Mouse (Mus musculus) gastrocnemius, postnatal 36 days (tissue): ENCODE results near the gene Tenm2. TPM values are rescaled to one million over a fixed set of nuclear protein-coding genes. Genes with fewer than 3 reads are reported as not detected.

ENCODE experiments used
- DNase-seq, 2 experiments: peaks; one replicate each; pipeline ENCODE4 v3.0.0; 2022
- intact Hi-C: fragments of 180-260 bp; cut with DNase I; formaldehyde crosslinking; loops from one replicate; pipeline ENCODE4 v1.15.1; 2025
- total RNA-seq, 2 experiments: library from RNA; stranded (reverse); gene quantifications; 2 replicates each; pipeline ENCODE4 v1.2.3; 2021

The Tenm2 gene
- total RNA-seq, 2 experiments from 2014 or later = 0.26 to 0.57 TPM

- intact Hi-C loops = no loop called here
- no peak for DNase-seq
These were observed 824.9 kb downstream of the Tenm2 start for GRCm38 (mm10) chr11:36410881-36411280.

GRCm38 (mm10) chr11:36395803-36396710, 839.7 kb downstream of the Tenm2 start:
- intact Hi-C loops = no loop called here
- no peak for DNase-seq

GRCm38 (mm10) chr11:36384696-36385095, 851.1 kb downstream of the Tenm2 start:
- DNase-seq = no peak
- intact Hi-C loops = no loop called here

DNA sequence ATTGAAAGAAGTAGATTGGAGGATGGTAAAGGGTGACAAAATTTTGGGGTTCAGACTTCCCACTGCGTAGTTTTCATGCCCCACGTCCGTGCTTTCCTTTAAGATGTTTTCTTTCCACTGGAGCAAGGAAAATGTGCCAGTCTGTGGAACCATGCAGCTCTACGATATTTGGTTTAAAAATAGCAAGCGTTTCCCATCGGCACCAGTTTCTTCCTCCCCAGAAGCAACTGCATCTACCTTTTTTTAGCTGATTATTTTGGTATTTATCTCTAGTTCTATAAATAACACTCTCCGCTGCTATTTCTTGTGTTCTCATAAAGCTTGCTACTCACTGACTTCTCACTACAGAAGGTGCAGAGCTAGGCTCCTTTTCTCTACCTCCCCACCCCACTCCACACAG, 864.0 kb downstream of the Tenm2 start:
- no peak for DNase-seq
- intact Hi-C loops = no loop called here

DNA sequence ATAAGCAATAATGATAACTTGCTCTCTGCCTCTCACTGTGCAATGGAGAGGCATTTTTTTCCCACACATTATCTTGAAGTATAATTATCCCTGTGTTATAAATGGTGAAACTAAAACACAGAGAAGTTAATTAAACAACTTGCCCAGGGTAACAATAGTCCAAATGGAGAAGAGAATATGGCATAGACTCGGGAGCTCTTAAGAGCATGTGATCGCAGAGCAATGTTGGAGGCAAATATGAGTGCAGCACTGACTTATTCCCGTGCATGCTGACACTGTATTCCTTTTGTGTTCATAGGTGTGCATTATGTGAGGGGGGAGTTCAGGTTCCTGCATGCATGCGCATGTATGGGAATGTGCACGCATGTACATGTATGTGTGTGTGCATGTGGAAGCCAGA, 870.7 kb downstream of the Tenm2 start:
- intact Hi-C loops = no loop called here
- no peak for DNase-seq

DNA sequence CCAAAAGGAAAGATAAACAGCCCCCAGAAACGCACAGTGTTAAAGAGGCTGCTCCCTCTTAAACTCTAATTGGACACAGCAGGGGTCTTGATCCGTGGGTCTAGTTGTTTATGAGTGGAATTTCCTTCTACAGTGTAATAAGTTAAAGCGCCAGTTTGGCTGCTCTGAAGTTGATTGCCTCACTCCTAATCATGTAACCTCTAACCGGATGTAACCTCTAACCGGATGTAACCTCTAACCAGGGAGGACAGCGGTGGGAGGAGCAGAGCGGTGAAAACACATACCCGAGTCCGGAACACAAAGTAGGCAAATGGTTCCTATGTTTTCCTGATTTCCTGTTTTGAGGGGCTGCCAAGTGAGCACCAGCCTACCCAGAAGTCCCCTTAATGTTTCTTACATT, 871.3 kb downstream of the Tenm2 start:
- intact Hi-C loops = no loop called here
- no peak for DNase-seq

DNA sequence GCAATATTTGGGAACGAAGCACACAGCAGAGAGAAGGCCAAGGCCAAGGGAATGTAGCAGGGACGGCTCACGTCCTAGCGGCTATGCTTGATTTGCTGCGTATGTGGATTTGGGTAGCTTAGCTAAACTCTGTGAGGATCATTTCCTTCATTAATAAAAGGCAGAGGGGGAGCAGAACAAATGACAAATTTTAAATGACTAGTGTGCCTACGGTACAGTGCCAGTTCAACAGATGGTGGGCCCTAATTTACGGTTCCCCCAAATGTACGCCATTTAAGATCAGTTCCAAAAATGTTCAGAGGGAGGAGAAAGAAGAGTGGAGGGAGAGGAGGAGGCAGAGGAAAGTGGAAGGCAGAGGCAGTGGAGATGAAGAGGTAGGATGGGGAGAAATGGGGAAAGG, 873.2 kb downstream of the Tenm2 start:
- intact Hi-C loops = no loop called here
- DNase-seq = no peak

DNA sequence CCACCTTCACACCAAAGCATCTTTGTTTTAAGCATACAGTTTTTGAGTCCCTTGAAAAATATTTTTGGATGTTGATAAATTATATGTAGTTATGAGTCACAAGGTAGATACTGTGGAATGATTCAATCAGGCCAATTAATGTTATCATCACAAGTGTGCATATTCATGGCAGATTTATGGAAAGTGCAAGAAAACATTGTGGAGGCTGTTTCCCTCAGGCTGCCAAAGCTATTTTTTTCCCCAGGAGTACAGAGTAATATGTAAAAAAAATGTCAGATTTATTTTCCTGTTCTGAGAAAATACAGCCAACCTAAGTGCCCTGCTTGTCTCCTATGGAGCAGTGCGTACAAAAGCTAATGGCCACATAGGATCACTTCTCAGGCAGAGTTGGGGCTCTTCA, 882.5 kb downstream of the Tenm2 start:
- intact Hi-C loops = no loop called here
- no peak for DNase-seq

GRCm38 (mm10) chr11:36351752-36352151, 884.0 kb downstream of the Tenm2 start:
- intact Hi-C loops = no loop called here
- DNase-seq = no peak

DNA sequence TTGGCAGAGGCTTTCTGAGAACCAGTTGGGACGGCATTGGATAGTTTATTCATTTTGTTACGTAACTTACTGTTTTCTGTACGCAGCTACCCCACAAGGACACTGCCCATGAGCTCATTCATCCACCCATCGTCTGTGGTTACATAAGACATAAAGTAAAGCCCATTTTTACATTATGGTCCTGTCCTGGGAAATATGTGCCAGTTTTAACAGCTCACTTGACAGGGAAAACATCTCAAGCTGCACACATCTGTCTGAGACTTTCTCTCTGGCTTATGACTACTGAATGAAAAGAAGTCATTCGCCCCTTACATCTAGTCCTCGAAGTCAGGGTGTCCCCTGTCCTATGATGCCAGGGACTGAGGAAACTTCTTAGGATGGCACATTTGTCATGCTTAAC, 884.4 kb downstream of the Tenm2 start:
- intact Hi-C loops = no loop called here
- DNase-seq = no peak

DNA sequence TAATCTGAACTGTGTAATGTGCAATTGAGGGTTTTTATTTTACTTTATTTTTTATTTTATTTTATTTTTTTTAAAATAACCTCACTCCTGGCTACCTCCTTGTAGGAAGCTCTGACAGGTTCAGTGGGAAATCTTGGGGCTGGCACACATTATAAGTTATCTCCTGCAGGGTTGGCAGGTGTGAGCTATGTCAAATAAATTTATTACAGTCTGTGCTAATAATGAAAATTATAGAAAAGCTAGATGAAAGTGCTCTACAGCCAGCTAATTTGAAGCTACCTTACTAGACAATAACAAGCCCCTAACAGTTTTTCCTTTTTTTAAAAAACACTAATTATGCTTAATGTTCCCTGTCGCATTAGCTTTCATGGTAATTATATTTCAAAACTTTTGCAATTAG, 885.5 kb downstream of the Tenm2 start:
- no peak for DNase-seq
- intact Hi-C loops = no loop called here

DNA sequence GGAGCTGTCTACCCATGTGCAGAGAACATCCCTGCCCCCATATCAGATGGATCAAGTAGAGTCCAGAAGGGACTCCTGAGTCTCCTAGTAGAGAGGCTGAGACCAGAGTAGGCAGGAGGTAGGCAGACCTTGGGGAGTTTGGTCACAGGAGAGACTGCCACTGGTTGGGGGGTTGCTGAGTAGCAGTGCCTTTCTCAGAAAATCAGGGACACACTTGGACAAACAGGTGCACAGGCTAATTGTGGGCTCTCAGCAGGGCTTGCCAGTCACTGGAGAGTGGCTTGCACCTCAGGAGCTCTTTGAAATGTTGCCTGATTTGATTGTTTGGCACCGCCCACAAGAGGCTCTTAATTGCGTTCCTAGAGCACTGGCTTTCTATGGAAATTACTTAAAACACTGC, 885.9 kb downstream of the Tenm2 start:
- intact Hi-C loops = no loop called here
- no peak for DNase-seq

DNA sequence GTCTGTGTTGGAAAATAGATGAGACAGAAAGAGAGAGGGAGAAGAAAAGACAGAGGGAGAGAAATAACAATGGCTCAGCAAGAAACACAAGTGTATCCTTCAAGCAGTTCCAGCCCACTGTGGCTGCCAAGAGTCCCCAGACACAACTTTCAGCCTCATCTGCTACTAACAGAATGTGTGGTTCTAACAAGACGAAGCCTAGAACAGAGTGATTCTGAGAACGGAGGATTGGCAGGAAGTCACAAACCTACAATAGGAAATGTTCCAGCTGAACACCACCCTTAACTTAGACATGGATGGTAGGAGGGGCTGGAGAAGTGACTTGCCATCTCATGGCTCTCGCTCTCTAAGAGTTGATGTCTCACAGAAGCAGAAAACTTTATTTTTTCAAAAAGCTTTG, 894.0 kb downstream of the Tenm2 start:
- DNase-seq = no peak
- intact Hi-C loops = no loop called here

DNA sequence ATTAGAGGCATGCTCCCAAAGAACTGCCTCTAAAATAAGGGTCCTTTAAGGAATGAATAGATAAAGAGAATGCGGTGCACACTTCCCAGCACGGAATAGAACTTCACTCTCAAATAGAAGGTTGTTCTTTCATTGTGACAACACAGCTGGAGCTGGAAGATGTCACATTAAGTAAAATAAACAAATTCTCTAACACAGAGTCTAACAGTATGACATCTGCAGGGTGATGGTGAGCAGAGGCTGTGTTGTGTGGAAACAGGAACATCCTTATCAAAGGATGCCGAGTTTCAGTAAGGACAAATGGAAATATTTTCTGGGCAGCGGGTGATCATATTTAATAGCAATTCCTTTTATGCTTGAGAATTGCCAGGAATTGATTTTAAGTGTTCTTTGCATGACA, 897.3 kb downstream of the Tenm2 start:
- DNase-seq = no peak
- intact Hi-C loops = no loop called here

- intact Hi-C loops = no loop called here
- DNase-seq = no peak
These were observed 898.7 kb downstream of the Tenm2 start for GRCm38 (mm10) chr11:36337063-36337462.

- no peak for DNase-seq
- intact Hi-C loops = no loop called here
These were observed 900.6 kb downstream of the Tenm2 start for GRCm38 (mm10) chr11:36335147-36335546.

GRCm38 (mm10) chr11:36334100-36334735, 901.5 kb downstream of the Tenm2 start:
- no peak for DNase-seq
- intact Hi-C loops = no loop called here

DNA sequence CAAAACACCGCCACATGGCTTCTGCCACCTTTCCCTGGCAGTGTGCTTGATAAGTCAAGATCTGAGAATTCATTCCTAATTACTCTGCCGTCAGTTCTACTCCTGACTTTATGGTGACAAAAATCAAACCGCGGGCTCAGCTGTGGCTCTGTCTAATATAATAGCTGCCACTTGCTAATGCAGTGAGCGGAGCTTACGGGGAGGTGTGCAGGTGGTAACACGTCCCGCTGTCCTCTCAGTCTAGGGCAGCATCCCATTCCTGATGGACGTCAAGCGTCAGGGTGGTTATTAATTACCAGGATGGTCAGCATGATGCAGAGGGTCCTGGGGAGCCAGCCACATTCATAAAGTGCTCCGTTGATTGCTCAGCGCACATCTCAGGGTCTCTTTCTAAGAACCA, 903.5 kb downstream of the Tenm2 start:
- intact Hi-C loops = no loop called here

DNA sequence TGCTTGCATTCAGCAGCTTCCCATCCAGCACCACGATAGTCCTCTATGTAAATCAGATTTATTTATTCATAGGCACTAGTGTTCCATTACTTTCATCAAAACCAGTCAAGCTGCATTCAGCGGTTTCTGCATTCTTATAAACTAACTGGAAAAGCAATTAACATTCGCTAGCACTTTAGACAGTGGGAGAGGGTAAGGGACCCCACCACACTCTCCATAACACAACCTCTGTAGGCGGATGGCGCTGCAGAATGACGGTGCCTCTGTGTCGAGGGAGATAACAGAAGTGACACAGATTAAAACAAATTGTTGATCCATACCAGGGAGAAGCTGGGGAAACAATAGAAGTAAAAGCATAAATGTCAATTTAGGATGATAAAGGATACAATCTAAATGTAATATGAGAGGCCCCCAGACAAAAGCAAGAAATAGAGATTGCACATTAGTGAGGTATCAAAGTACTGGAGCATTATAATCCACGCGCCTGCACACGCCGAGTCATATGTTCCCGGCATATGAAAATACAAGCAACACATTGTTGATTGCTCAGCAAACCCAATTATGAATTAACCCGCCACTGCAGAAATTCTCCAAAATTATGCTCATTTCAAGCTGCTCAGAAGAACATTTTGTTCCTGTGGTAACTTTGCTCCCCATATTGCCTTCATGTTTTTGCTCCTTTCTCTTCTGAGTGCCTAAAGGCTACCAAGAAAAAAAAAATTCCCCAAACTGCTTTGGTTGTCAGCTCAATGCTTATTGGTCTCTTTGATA, 904.2 kb downstream of the Tenm2 start:
- intact Hi-C loops = no loop called here
- DNase-seq = no peak

More for the DNA sequence above, 903.5 kb downstream of the Tenm2 start:
- DNase-seq = no peak

- no peak for DNase-seq
- intact Hi-C loops = no loop called here
These were observed 908.5 kb downstream of the Tenm2 start for GRCm38 (mm10) chr11:36327243-36327642.

DNA sequence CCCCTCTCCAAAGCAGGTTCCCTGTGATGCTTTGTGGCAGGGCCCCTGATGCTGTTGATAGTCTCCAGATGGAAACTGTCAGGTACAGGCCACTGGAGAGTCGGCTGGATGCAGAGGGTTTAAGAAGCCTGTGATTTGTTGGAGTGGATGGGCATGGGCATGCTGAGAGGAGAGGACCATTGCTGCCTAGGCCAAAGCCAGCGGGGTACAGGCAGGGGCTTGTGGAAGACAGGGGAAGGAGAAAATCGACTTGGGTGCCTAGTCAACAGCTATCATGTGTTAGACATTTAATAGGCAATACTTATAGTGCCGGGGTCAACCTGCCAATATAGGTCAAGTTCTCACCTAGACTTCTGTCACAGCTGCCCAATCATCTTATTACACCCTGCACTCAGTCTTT, 926.4 kb downstream of the Tenm2 start:
- no peak for DNase-seq
- intact Hi-C loops = no loop called here
